Comparison of ENCODE assay signal across 8 mouse cellular contexts in genomic region chr3:101162536-101163159, GRCm38 (mm10). TPM values are rescaled to one million over a fixed set of nuclear protein-coding genes. Genes with fewer than 3 reads are reported as not detected.
DNase-seq lines count a peak whose midpoint lies in the region; ATAC-seq and TF ChIP-seq lines count a peak whose summit lies in the region.

No protein-coding gene starts in this region.

- H3K4me3 ChIP-seq in heart, adult 2 months, result no peak overlapping the region; the same call in 1 of the 2 replicates
- no peak overlapping the region for H3K4me3 ChIP-seq in heart, postnatal 0 days (ENCODE audit: low read depth, low read length)
- no peak overlapping the region for H3K4me3 ChIP-seq in midbrain, embryonic 14.5 days (replicated peaks; ENCODE audit: low read depth, low read length)

- no peaks in the 10 kb centered on the region for H3K36me3 ChIP-seq in heart, adult 2 months (ENCODE audit: control insufficient read depth, insufficient read depth, low read length)
- H3K36me3 ChIP-seq in heart, postnatal 0 days (replicated peaks; ENCODE audit: control insufficient read depth, insufficient read depth, low read length), result no peaks in the 10 kb centered on the region
- no peaks in the 10 kb centered on the region for H3K36me3 ChIP-seq in midbrain, embryonic 14.5 days (ENCODE audit: control insufficient read depth, insufficient read depth, low read length)

- TF ChIP-seq POLR2A in heart, adult 2 months (IDR thresholded peaks at IDR 0.05; ENCODE audit: insufficient read depth, low read depth, low read length), result no peak

- no peaks in the 10 kb centered on the region for H3K27me3 ChIP-seq in heart, adult 2 months (ENCODE audit: control insufficient read depth, insufficient read depth, low read length)
- H3K27me3 ChIP-seq in heart, postnatal 0 days (ENCODE audit: control insufficient read depth, insufficient read depth, low read length), result no peaks in the 10 kb centered on the region
- no peaks in the 10 kb centered on the region for H3K27me3 ChIP-seq in midbrain, embryonic 14.5 days (ENCODE audit: control insufficient read depth, insufficient read depth, low read length)

- DNase-seq in heart, adult 2 months, result peak in 1 of 2 experiments; percentile 11
- DNase-seq in heart, postnatal 14 days, result no peak
- peak; percentile 78 for DNase-seq in embryo, embryonic 10.5 days (ENCODE audit: low spot score)
- DNase-seq in heart, postnatal 0 days (ENCODE audit: low spot score), result peak; percentile 17
- peak; percentile 51 for DNase-seq in midbrain, embryonic 14.5 days
- DNase-seq in urinary bladder, adult 2 months (ENCODE audit: low spot score), result no peak
- no peak for DNase-seq in lung, postnatal 4 days
- DNase-seq in right cerebral cortex, postnatal 25 days, result no peak

- H3K27ac ChIP-seq in heart, adult 2 months, result peak overlapping the region; percentile 12; the same call in 1 of the 2 replicates
- 0 out of 2 replicates have a peak overlapping the region, but pooled peaks have one; percentile 9 for H3K27ac ChIP-seq in heart, postnatal 0 days (ENCODE audit: low read depth)
- peak overlapping the region; percentile 1; the same call in 1 of the 2 replicates for H3K27ac ChIP-seq in midbrain, embryonic 14.5 days (replicated peaks; ENCODE audit: low read depth, low read length)

- peaks cover 3% of the 10 kb centered on the region for H3K4me1 ChIP-seq in heart, adult 2 months (ENCODE audit: control insufficient read depth, insufficient read depth, low read length)
- peaks cover 25% of the 10 kb centered on the region for H3K4me1 ChIP-seq in heart, postnatal 0 days (ENCODE audit: control insufficient read depth, insufficient read depth)
- peaks cover 18% of the 10 kb centered on the region for H3K4me1 ChIP-seq in midbrain, embryonic 14.5 days (ENCODE audit: control insufficient read depth, insufficient read depth, low read length)

- TF ChIP-seq EP300 in heart, adult 2 months (IDR thresholded peaks at IDR 0.05; ENCODE audit: insufficient read depth, low read depth, low read length), result no peak
- no peak for TF ChIP-seq EP300 in heart, postnatal 0 days (IDR thresholded peaks at IDR 0.05; ENCODE audit: low read depth)

- no peak for TF ChIP-seq CTCF in heart, adult 2 months (IDR thresholded peaks at IDR 0.05)
- TF ChIP-seq CTCF in heart, postnatal 0 days (IDR thresholded peaks at IDR 0.05; ENCODE audit: low read depth), result no peak

- WGBS in heart, adult 2 months, result 30% methylated on average over 14 of the region's 14 CpGs
- 36% methylated on average over 14 of the region's 14 CpGs for WGBS in heart, postnatal 0 days
- WGBS in midbrain, embryonic 14.5 days, result 46% methylated on average over 14 of the region's 14 CpGs

- H3K4me2 ChIP-seq in heart, postnatal 0 days (ENCODE audit: low read depth, low read length), result peak overlapping the region; percentile 33
- H3K4me2 ChIP-seq in midbrain, embryonic 14.5 days (ENCODE audit: low read length), result 0 out of 2 replicates have a peak overlapping the region, but pooled peaks have one; percentile 4

- H3K9me3 ChIP-seq in heart, postnatal 0 days (replicated peaks; ENCODE audit: control insufficient read depth, low read length), result no peaks in the 10 kb centered on the region
- H3K9me3 ChIP-seq in midbrain, embryonic 14.5 days (ENCODE audit: control insufficient read depth, low read length), result no peaks in the 10 kb centered on the region

- 0 out of 2 replicates have a peak overlapping the region, but pooled peaks have one; percentile 33 for H3K9ac ChIP-seq in heart, adult 2 months (ENCODE audit: low read depth, low read length)
- no peak overlapping the region; the same call in 1 of the 2 replicates for H3K9ac ChIP-seq in heart, postnatal 0 days (replicated peaks; ENCODE audit: low read depth, low read length)
- no peak overlapping the region for H3K9ac ChIP-seq in midbrain, embryonic 14.5 days (replicated peaks; ENCODE audit: low read length)

- intact Hi-C loops in heart, adult 2 months (cut with DNase I), result loop anchor here (1.0 to 5.0 kb wide), 4 partner anchors 115 to 188 kb away; no protein-coding TSS in a partner anchor
- intact Hi-C loops in heart, postnatal 14 days (cut with DNase I), result loop anchor here (2.0 to 5.0 kb wide), 3 partner anchors 132 to 190 kb away; no protein-coding TSS in a partner anchor

- H3K79me2 ChIP-seq in heart, adult 2 months (replicated peaks; ENCODE audit: control insufficient read depth, insufficient read depth, low read length), result no peaks in the 10 kb centered on the region

- ATAC-seq in heart, postnatal 0 days (ENCODE audit: insufficient read depth, low read depth), result 0 out of 2 replicates have a peak, but pooled peaks have one; percentile 34
- no peak for ATAC-seq in midbrain, embryonic 14.5 days (ENCODE audit: low FRiP score, low TSS enrichment)

RNA-seq across cellular contexts. Expression of gene Ptgfrn, which starts 52.6 kb away (rescaled TPM):
- total RNA-seq in heart, adult 2 months (2021), result 10 to 100 TPM; 19.4 to 25.1 TPM
- 18.5 and 27.2 TPM in 2 replicates for polyA plus RNA-seq in heart, adult 2 months (2012; rRNA removed)
- total RNA-seq in heart, postnatal 14 days (2021), result 10 to 100 TPM; 48.9 to 49.4 TPM
- total RNA-seq in heart, postnatal 0 days (2014; rRNA removed; ENCODE audit: low replicate concordance), result 61.5 and 74.4 TPM in 2 replicates
- 4.6 and 5.2 TPM in 2 replicates for polyA plus RNA-seq in heart, postnatal 0 days (2015; fragmentation: Nextera tagmentation; extraction: Ambion mirVana)
- polyA plus RNA-seq in midbrain, embryonic 14.5 days (2014; fragmentation: Nextera tagmentation; extraction: Ambion mirVana), result 4.0 and 4.2 TPM in 2 replicates
- polyA plus RNA-seq in urinary bladder, adult 2 months (2012; rRNA removed), result 31.0 and 62.3 TPM in 2 replicates

Comparison
In these comparisons a context has a peak if more than half of its experiments do, and no peak if none do; other contexts are left out.
1. DNase-seq: peak in embryo, embryonic 10.5 days (single experiment), heart, postnatal 0 days (single experiment) and midbrain, embryonic 14.5 days (single experiment); none in heart, postnatal 14 days (0 of 2), urinary bladder, adult 2 months (single experiment), lung, postnatal 4 days (0 of 2) and right cerebral cortex, postnatal 25 days (single experiment).
2. Peak in every context shown above with its lines, with median percentiles within 50 percentile points of each other: H3K27ac ChIP-seq.